16 mouse cellular contexts compared by ENCODE assay signal in genomic region chr5:46073136-46073535, GRCm38 (mm10).
DNase-seq lines count a peak whose midpoint lies in the region; ATAC-seq and TF ChIP-seq lines count a peak whose summit lies in the region.
"Had no signal": no experiment of that assay in that cellular context is flagged by ENCODE, and none has a peak within 500 bp of the region (broad histone marks: within the 10 kb centered on the region; RNA-seq: fewer than 3 reads in every experiment).

No protein-coding gene starts in this region.

- no peaks in the 10 kb centered on the region for H3K4me1 ChIP-seq in embryonic facial prominence, embryonic 14.5 days (ENCODE audit: control insufficient read depth, insufficient read depth, low read length)
- no peaks in the 10 kb centered on the region for H3K4me1 ChIP-seq in embryonic facial prominence, embryonic 10.5 days
- peaks cover 13% of the 10 kb centered on the region; the same call in 1 of the 2 replicates for H3K4me1 ChIP-seq in midbrain, embryonic 12.5 days
- no peaks in the 10 kb centered on the region for H3K4me1 ChIP-seq in midbrain, postnatal 0 days (ENCODE audit: insufficient read depth, low read length)
- H3K4me1 ChIP-seq: liver, embryonic 15.5 days; neural tube, embryonic 12.5 days had no signal

- no peaks in the 10 kb centered on the region for H3K9me3 ChIP-seq in embryonic facial prominence, embryonic 14.5 days (ENCODE audit: control insufficient read depth, low read length)
- H3K9me3 ChIP-seq in embryonic facial prominence, embryonic 10.5 days: no peaks in the 10 kb centered on the region
- H3K9me3 ChIP-seq in midbrain, embryonic 12.5 days: no peaks in the 10 kb centered on the region
- no peaks in the 10 kb centered on the region for H3K9me3 ChIP-seq in midbrain, postnatal 0 days (ENCODE audit: low read length)
- H3K9me3 ChIP-seq: liver, embryonic 15.5 days; neural tube, embryonic 12.5 days had no signal

- TF ChIP-seq CTCF in midbrain, postnatal 0 days (IDR thresholded peaks at IDR 0.05): no peak

- no peak overlapping the region for H3K9ac ChIP-seq in embryonic facial prominence, embryonic 14.5 days (ENCODE audit: low read depth, low read length)
- H3K9ac ChIP-seq in midbrain, embryonic 12.5 days (replicated peaks): no peak overlapping the region
- no peak overlapping the region for H3K9ac ChIP-seq in midbrain, postnatal 0 days (replicated peaks; ENCODE audit: low read length, poor library complexity, severe bottlenecking)
- H3K9ac ChIP-seq: liver, embryonic 15.5 days; neural tube, embryonic 12.5 days had no signal

- ATAC-seq in embryonic facial prominence, embryonic 14.5 days (ENCODE audit: low read depth): no peak
- ATAC-seq in midbrain, embryonic 12.5 days (ENCODE audit: low FRiP score, low read depth): 0 out of 2 replicates have a peak, but pooled peaks have one; percentile 6
- ATAC-seq in midbrain, postnatal 0 days (ENCODE audit: low FRiP score): no peak
- ATAC-seq: hindbrain, postnatal 0 days; midbrain, embryonic 16.5 days had no signal

- H3K27ac ChIP-seq in embryonic facial prominence, embryonic 14.5 days (replicated peaks; ENCODE audit: low read depth, low read length): no peak overlapping the region
- no peak overlapping the region for H3K27ac ChIP-seq in embryonic facial prominence, embryonic 10.5 days (replicated peaks)
- no peak overlapping the region for H3K27ac ChIP-seq in midbrain, embryonic 12.5 days (replicated peaks)
- H3K27ac ChIP-seq in midbrain, postnatal 0 days (ENCODE audit: low read depth, low read length): no peak overlapping the region
- H3K27ac ChIP-seq: hindbrain, postnatal 0 days; left cerebral cortex, adult 2 months; liver, embryonic 15.5 days; neural tube, embryonic 12.5 days had no signal

- H3K4me2 ChIP-seq in embryonic facial prominence, embryonic 14.5 days (ENCODE audit: low read depth, low read length): no peak overlapping the region
- no peak overlapping the region for H3K4me2 ChIP-seq in midbrain, embryonic 12.5 days (replicated peaks)
- H3K4me2 ChIP-seq in midbrain, postnatal 0 days (ENCODE audit: low read depth, low read length, poor library complexity, severe bottlenecking): no peak overlapping the region
- H3K4me2 ChIP-seq: liver, embryonic 15.5 days; neural tube, embryonic 12.5 days had no signal

- no peaks in the 10 kb centered on the region for H3K27me3 ChIP-seq in embryonic facial prominence, embryonic 14.5 days (replicated peaks; ENCODE audit: control insufficient read depth, insufficient read depth, low read length)
- H3K27me3 ChIP-seq in embryonic facial prominence, embryonic 10.5 days (replicated peaks; ENCODE audit: low read depth, poor library complexity, severe bottlenecking): no peaks in the 10 kb centered on the region
- H3K27me3 ChIP-seq in midbrain, embryonic 12.5 days: no peaks in the 10 kb centered on the region
- no peaks in the 10 kb centered on the region for H3K27me3 ChIP-seq in midbrain, postnatal 0 days (ENCODE audit: insufficient read depth, low read length)
- H3K27me3 ChIP-seq: liver, embryonic 15.5 days; neural tube, embryonic 12.5 days had no signal

- H3K4me3 ChIP-seq in embryonic facial prominence, embryonic 14.5 days (ENCODE audit: low read depth, low read length): no peak overlapping the region
- H3K4me3 ChIP-seq in embryonic facial prominence, embryonic 10.5 days: no peak overlapping the region
- H3K4me3 ChIP-seq in midbrain, embryonic 12.5 days: no peak overlapping the region
- no peak overlapping the region for H3K4me3 ChIP-seq in midbrain, postnatal 0 days (ENCODE audit: low read depth, low read length)
- H3K4me3 ChIP-seq: left cerebral cortex, adult 2 months; liver, embryonic 15.5 days; neural tube, embryonic 12.5 days had no signal

- H3K36me3 ChIP-seq in embryonic facial prominence, embryonic 14.5 days (ENCODE audit: control insufficient read depth, insufficient read depth, low read length): no peaks in the 10 kb centered on the region
- no peaks in the 10 kb centered on the region for H3K36me3 ChIP-seq in embryonic facial prominence, embryonic 10.5 days (replicated peaks)
- no peaks in the 10 kb centered on the region for H3K36me3 ChIP-seq in midbrain, embryonic 12.5 days
- no peaks in the 10 kb centered on the region for H3K36me3 ChIP-seq in midbrain, postnatal 0 days (ENCODE audit: insufficient read depth, low read length)
- H3K36me3 ChIP-seq: liver, embryonic 15.5 days; neural tube, embryonic 12.5 days had no signal

- DNase-seq in embryonic facial prominence, embryonic 14.5 days (ENCODE audit: low spot score): peak; percentile 26
- no peak for DNase-seq in embryonic facial prominence, embryonic 10.5 days (ENCODE audit: low spot score)
- DNase-seq in kidney, adult 9 months: peak; percentile 5
- no peak for DNase-seq in kidney, adult 11 months
- no peak for DNase-seq in midbrain, postnatal 0 days (ENCODE audit: low spot score)
- peak; percentile 0 for DNase-seq in lung, postnatal 36 days
- DNase-seq in cerebellum, adult 11 months: no peak
- DNase-seq: adrenal gland, adult 8-10 months; cerebellum, adult 11-12 months; thymus, adult 18-20 months had no signal

- 81% methylated on average over 4 of the region's 4 CpGs for WGBS in embryonic facial prominence, embryonic 14.5 days
- WGBS in embryonic facial prominence, embryonic 10.5 days: 82% methylated on average over 4 of the region's 4 CpGs
- WGBS in midbrain, embryonic 12.5 days: 72% methylated on average over 4 of the region's 4 CpGs
- 60% methylated on average over 4 of the region's 4 CpGs for WGBS in midbrain, postnatal 0 days

Comparison
In these comparisons a context has a peak if more than half of its experiments do, and no peak if none do; other contexts are left out.
1. DNase-seq: peak in embryonic facial prominence, embryonic 14.5 days (single experiment), kidney, adult 9 months (single experiment) and lung, postnatal 36 days (single experiment); none in embryonic facial prominence, embryonic 10.5 days (single experiment), kidney, adult 11 months (single experiment), midbrain, postnatal 0 days (single experiment) and cerebellum, adult 11 months (single experiment).